ENCODE assay signal across 12 mouse cellular contexts in the genomic region with DNA sequence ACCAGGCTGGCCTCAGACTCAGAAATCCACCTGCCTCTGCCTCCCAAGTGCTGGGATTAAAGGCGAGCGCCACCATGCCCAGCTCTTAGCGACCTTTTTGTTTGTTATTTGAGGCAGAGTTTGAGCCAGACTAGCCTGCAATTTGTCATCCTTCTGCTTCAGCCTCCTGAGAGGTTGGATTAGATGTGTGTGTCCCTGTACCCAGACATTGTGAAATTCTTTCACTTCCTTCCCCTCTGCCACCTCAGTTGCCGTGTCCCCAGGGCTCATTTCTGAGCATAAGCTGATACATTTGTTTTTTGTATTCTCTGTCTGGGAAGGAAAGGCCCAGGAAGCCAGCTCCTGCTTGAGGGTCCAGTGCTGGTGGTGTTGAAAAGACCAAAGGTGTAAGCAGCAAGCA.
"Had no signal": no experiment of that assay in that cellular context is flagged by ENCODE, and none has a peak within 500 bp of the region (broad histone marks: within the 10 kb centered on the region; RNA-seq: fewer than 3 reads in every experiment).

No protein-coding gene starts in this region.

- ATAC-seq: intestine, postnatal 0 days; liver, embryonic 12.5 days; midbrain, embryonic 15.5 days had no signal

- DNase-seq: kidney, adult 2 months; kidney, postnatal 10 days; left cerebral cortex, postnatal 4 days; lung, adult 2 months; right cerebral cortex, adult 18-20 months; right cerebral cortex, postnatal 14 days; right cerebral cortex, postnatal 4 days; thymus, adult 2 months; thymus, postnatal 14 days had no signal
